Mouse (Mus musculus) liver, adult 2 months (tissue): ENCODE measurements around the gene Trpm6.

Experiments used
- CTCF ChIP-seq: fragments of 200-500 bp; IDR thresholded peaks from 2 replicates; pipeline ENCODE4 v1.5.1; 2011; ENCODE audit warnings: low read depth, low read length, control low read depth
- POLR2A ChIP-seq: fragments of 200-500 bp; IDR thresholded peaks from 2 replicates; pipeline ENCODE4 v1.6.1; 2011; ENCODE audit warnings: low read length, control low read depth; ENCODE audit not compliant: insufficient read depth; ENCODE audit errors: extremely low read depth

GRCm38 (mm10) chr19:18749598-18750339 is at the start of gene Trpm6:
- no peak for TF ChIP-seq CTCF
- no peak for TF ChIP-seq POLR2A
